Mouse (Mus musculus) cerebellum, adult 2 months (tissue): ENCODE results near the gene Rpl23.

ENCODE experiments used
- CTCF ChIP-seq: fragments of 200-500 bp; IDR thresholded peaks from 2 replicates; pipeline ENCODE4 v1.5.1; 2011; ENCODE audit warnings: low read depth, mild to moderate bottlenecking, control low read depth, low read length, moderate library complexity, borderline replicate concordance; ENCODE audit not compliant: insufficient read depth
- POLR2A ChIP-seq: fragments of 200-500 bp; IDR thresholded peaks from 2 replicates; pipeline ENCODE4 v1.6.1; 2011; ENCODE audit warnings: low read length, control low read depth, borderline replicate concordance; ENCODE audit not compliant: insufficient read depth

GRCm38 (mm10) chr11:97769704-97770103, 12.5 kb downstream of the Rpl23 start:
- TF ChIP-seq CTCF = no peak
- TF ChIP-seq POLR2A = no peak
